Mouse (Mus musculus): ENCODE measurements around the gene Pxk. TPM values are rescaled to one million over a fixed set of nuclear protein-coding genes. Genes with fewer than 3 reads are reported as not detected.

Gene Pxk
- polyA plus RNA-seq, 1 experiment from 2014 or later, result 67.9 TPM

Other genes starting within 250 kb of the Pxk start
- 0.40 TPM in 1 of 2 replicates, not detected in the other for gene Gm45521, start 140.9 kb upstream of the Pxk start, polyA plus RNA-seq (2015; fragmentation: Nextera tagmentation; extraction: Ambion mirVana)
- 0.05 and 0.08 TPM in 2 replicates for gene Dnase1l3, start 103.6 kb upstream of the Pxk start, polyA plus RNA-seq (2015; fragmentation: Nextera tagmentation; extraction: Ambion mirVana)
- gene Abhd6, start 95.3 kb upstream of the Pxk start, polyA plus RNA-seq (2015; fragmentation: Nextera tagmentation; extraction: Ambion mirVana), result 39.3 and 42.5 TPM in 2 replicates
- 50.1 and 50.8 TPM in 2 replicates for gene Rpp14, start 17.8 kb upstream of the Pxk start, polyA plus RNA-seq (2015; fragmentation: Nextera tagmentation; extraction: Ambion mirVana)
- 274 and 298 TPM in 2 replicates for gene Pdhb, start 74.8 kb downstream of the Pxk start, polyA plus RNA-seq (2015; fragmentation: Nextera tagmentation; extraction: Ambion mirVana)
- gene Kctd6, start 115.9 kb downstream of the Pxk start, polyA plus RNA-seq (2015; fragmentation: Nextera tagmentation; extraction: Ambion mirVana), result 5.4 and 5.7 TPM in 2 replicates
- gene Acox2, start 161.1 kb downstream of the Pxk start, polyA plus RNA-seq (2015; fragmentation: Nextera tagmentation; extraction: Ambion mirVana), result 0.09 and 0.23 TPM in 2 replicates
- gene Fam107a, start 219.8 kb downstream of the Pxk start, polyA plus RNA-seq (2015; fragmentation: Nextera tagmentation; extraction: Ambion mirVana), result 0.89 and 1.2 TPM in 2 replicates

Data from hindbrain, embryonic 16.5 days (tissue).